Mouse (Mus musculus) ES-E14 (cell line): ENCODE results near the gene Stau1. TPM values are rescaled to one million over a fixed set of nuclear protein-coding genes. Genes with fewer than 3 reads are reported as not detected.

ENCODE experiments used
- DNase-seq: peaks from one replicate; pipeline ENCODE4 v3.0.0-alpha.2; 2013; ENCODE audit warnings: low read depth, low spot score
- H3K27ac ChIP-seq: 2 replicates; pipeline ENCODE4 v1.5.1; 2012; ENCODE audit warnings: low read depth, mild to moderate bottlenecking, low read length, moderate library complexity, mixed read lengths; ENCODE audit not compliant: poor library complexity, insufficient read depth, severe bottlenecking
- H3K36me3 ChIP-seq: 2 replicates; pipeline ENCODE4 v1.6.1; 2012; ENCODE audit warnings: mild to moderate bottlenecking, low read length, moderate library complexity, mixed read lengths; ENCODE audit not compliant: control insufficient read depth, poor library complexity, insufficient read depth, severe bottlenecking
- H3K4me1 ChIP-seq, 2 experiments: fragments of 150-350 bp in 1 of 2; sonication (generic) in 1 of 2; 2 replicates each; pipeline ENCODE4 v1.6.1; 2012; ENCODE audit warnings: low read length in 2 of 2, mild to moderate bottlenecking in 1 of 2, mixed read lengths in 1 of 2; ENCODE audit not compliant: control insufficient read depth in 2 of 2, insufficient read depth in 2 of 2, poor library complexity in 1 of 2
- H3K4me3 ChIP-seq, 2 experiments: fragments of 150-350 bp in 1 of 2; sonication (generic) in 1 of 2; 2 replicates each; pipeline ENCODE4 v1.5.1; 2012; ENCODE audit warnings: low read length in 2 of 2, low read depth in 1 of 2, mild to moderate bottlenecking in 1 of 2, mixed read lengths in 1 of 2; ENCODE audit not compliant: insufficient read depth in 1 of 2, poor library complexity in 1 of 2, severe bottlenecking in 1 of 2
- H3K9ac ChIP-seq: 2 replicates; pipeline ENCODE4 v1.6.1; 2012; ENCODE audit warnings: low read depth, mild to moderate bottlenecking, low read length, mixed read lengths; ENCODE audit not compliant: poor library complexity, insufficient read depth, severe bottlenecking
- H3K9me3 ChIP-seq: fragments of 150-350 bp; sonication (generic); 2 replicates; pipeline ENCODE4 v1.6.1; 2012; ENCODE audit warnings: low read depth, mild to moderate bottlenecking, low read length; ENCODE audit not compliant: control insufficient read depth, insufficient read depth
- CHD2 ChIP-seq: IDR thresholded peaks from 2 replicates; pipeline ENCODE4 v1.6.1; 2014; ENCODE audit warnings: mild to moderate bottlenecking, low read depth, low read length, inconsistent platforms
- HCFC1 ChIP-seq: IDR thresholded peaks from 2 replicates; pipeline ENCODE4 v1.6.1; 2012; ENCODE audit warnings: low read length, inconsistent platforms, borderline replicate concordance; ENCODE audit not compliant: insufficient read depth
- MAFK ChIP-seq: IDR thresholded peaks from 2 replicates; pipeline ENCODE4 v1.6.1; 2014; ENCODE audit warnings: mild to moderate bottlenecking, low read depth, low read length, inconsistent platforms; ENCODE audit not compliant: insufficient read depth
- ZC3H11A ChIP-seq: IDR thresholded peaks from 2 replicates; pipeline ENCODE4 v1.6.1; 2012; ENCODE audit warnings: low read depth, mild to moderate bottlenecking, inconsistent platforms, low read length, borderline replicate concordance
- ZNF384 ChIP-seq: IDR thresholded peaks from 2 replicates; pipeline ENCODE4 v1.6.1; 2012; ENCODE audit warnings: low read depth, low read length, inconsistent platforms
- in situ Hi-C, 2 experiments: fragments of 600-800 bp; cut with MboI; formaldehyde crosslinking; loops; one replicate each; pipeline ENCODE4 v1.15.1; 2025; ENCODE audit warnings: low sequenced_read_pairs in 2 of 2, inconsistent platforms in 1 of 2; ENCODE audit not compliant: unreplicated experiment in 2 of 2
- total RNA-seq: library from RNA; depleted of rRNA; stranded (reverse); fragments of 300-350 nt; gene quantifications from 2 replicates; pipeline ENCODE4 v1.2.3, GENCODE M21; 2012

Stau1 gene
- total RNA-seq, 1 experiment: 24.1 TPM

- H3K4me1 ChIP-seq: no peaks in the 10 kb centered on the region; a peak in 1 of 4 replicates
- in situ Hi-C loops: no loop called here
- no peak overlapping the region for H3K4me3 ChIP-seq
- no peaks in the 10 kb centered on the region for H3K9me3 ChIP-seq
- peaks cover 13% of the 10 kb centered on the region for H3K36me3 ChIP-seq
- H3K27ac ChIP-seq: no peak overlapping the region
- peak; percentile 46 for DNase-seq
- TF ChIP-seq ZNF384 (no peak), MAFK (no peak), ZC3H11A (peak; percentile 10; the same call in 1 of the 2 replicates)
- H3K9ac ChIP-seq: no peak overlapping the region
These were observed 39.3 kb downstream of the Stau1 start for GRCm38 (mm10) chr2:166956805-166957204.

- in situ Hi-C loops: no loop called here
These were observed 43.9 kb downstream of the Stau1 start for GRCm38 (mm10) chr2:166952151-166952550.

DNA sequence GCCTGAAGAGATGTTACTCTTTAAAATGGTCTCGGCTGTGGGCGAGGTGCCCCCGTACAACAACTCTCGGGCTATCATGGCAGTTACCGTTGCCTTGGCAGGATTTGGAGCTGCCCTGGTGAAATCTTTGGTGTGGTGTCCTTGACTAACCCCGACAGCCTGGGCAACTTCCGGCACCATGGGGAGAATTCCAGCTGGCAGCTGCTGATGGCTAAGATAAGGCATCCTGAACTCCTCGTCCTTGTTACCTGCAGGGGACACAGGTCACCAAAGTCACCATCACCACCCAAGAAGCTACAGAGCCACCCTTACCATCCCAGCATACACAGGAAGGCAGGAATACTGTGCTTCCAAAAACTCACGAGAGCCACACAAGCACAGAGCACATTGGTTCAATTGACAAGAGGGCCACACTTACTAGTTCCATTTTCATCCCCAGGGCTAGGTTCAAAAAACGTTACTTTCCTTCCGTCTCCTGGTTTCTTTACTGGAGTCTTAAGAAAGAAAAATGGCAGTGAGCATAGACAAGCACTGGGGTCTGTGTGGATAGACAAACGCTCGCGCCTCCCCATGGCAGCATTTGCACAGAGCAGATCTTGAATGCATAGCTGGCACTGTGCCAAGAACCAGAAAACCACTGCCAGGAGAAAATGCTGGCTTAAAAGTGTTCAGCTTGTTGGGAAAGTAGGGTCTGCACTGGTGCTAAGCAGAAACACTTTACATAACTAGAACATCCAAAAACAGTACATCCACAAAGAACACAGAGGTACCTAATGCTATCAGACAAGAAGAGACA, 45.0 kb downstream of the Stau1 start:
- Histone ChIP-seq H3K9ac (no peak overlapping the region), H3K36me3 (peaks cover 37% of the 10 kb centered on the region), H3K9me3 (no peaks in the 10 kb centered on the region), H3K27ac (no peak overlapping the region), H3K4me3 (no peak overlapping the region), H3K4me1 (no peaks in the 10 kb centered on the region; a peak in 1 of 4 replicates)
- no peak for TF ChIP-seq MAFK
- TF ChIP-seq CHD2: no peak
- TF ChIP-seq ZNF384: no peak
- TF ChIP-seq ZC3H11A: no peak
- in situ Hi-C loops: no loop called here
- DNase-seq: no peak

More at GRCm38 (mm10) chr2:166952151-166952550, 43.9 kb downstream of the Stau1 start:
- Histone ChIP-seq H3K9ac (no peak overlapping the region), H3K27ac (no peak overlapping the region), H3K9me3 (no peaks in the 10 kb centered on the region), H3K4me3 (no peak overlapping the region), H3K36me3 (peaks cover 35% of the 10 kb centered on the region), H3K4me1 (no peaks in the 10 kb centered on the region; a peak in 1 of 4 replicates)
- TF ChIP-seq HCFC1 (no peak), ZNF384 (no peak), MAFK (no peak), CHD2 (no peak), ZC3H11A (no peak)
- no peak for DNase-seq

DNA sequence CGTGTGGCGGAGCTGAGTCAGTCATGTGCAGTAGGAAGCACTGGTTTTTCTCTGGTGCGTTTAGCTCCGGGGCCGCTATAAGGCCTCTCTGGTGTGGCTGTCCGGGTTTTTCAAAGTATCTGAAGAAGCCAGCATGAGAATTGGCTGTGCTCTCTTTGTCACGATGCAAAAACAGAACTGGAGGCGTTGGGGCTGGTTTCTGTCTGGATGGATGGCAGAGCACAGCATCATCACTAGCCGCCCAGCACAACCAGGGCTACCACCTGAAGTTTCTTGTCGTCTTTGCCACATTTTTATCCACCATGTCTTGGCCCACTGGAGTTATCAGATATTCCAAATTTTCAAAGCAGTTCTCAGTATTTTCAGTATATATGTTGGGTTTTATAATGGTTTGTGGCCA, 47.2 kb downstream of the Stau1 start:
- Histone ChIP-seq H3K4me1 (no peaks in the 10 kb centered on the region; a peak in 1 of 4 replicates), H3K27ac (no peak overlapping the region), H3K9ac (no peak overlapping the region), H3K36me3 (peaks cover 50% of the 10 kb centered on the region), H3K9me3 (no peaks in the 10 kb centered on the region), H3K4me3 (no peak overlapping the region)
- no peak for DNase-seq
- in situ Hi-C loops: no loop called here
- no peak for TF ChIP-seq ZC3H11A
- TF ChIP-seq HCFC1: no peak
- no peak for TF ChIP-seq MAFK
- TF ChIP-seq CHD2: no peak
- TF ChIP-seq ZNF384: no peak
